8 mouse cellular contexts compared by ENCODE assay signal in the genomic region with DNA sequence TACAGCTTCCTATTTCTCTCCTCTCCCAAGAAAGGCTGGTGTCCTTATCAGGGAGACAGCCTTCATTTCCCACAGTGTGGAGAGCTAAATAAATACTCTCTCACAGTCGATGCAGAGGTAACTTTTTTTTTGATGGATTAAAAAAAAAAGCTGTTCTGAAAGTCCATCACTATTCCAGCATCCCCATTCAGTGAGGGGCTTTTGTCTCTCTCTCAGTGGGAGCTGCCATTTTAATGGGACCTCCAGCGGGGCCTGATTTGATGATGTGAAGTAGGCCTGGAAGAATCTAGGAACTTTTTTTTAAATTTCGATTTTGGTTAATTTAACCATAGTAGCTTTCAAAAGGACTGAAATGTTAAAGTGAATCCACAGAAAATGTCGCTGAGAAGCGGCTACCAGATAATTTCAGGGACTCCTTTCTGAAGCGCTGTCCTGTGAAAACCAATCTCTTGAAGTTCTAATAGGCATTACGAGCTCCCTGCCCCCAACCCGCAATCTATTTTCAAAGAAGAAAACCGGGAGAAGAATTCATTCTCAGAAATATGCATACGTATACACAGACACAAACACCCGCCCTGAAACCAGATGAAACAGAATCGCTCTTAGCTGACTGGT.
A peak's percentile ranks its signal among the peaks of the same experiment; 100 is the strongest.
DNase-seq lines count a peak whose midpoint lies in the region; ATAC-seq and TF ChIP-seq lines count a peak whose summit lies in the region.
"Not testable (repeated sequence)": the region's sequence is repeated elsewhere in the genome, so short reads cannot be mapped to it uniquely, and the experiment has no call there.

No protein-coding gene starts in this region.

- not testable (repeated sequence) for H3K27me3 ChIP-seq in forebrain, embryonic 10.5 days (ENCODE audit: poor library complexity, severe bottlenecking); heart, embryonic 12.5 days (replicated peaks); hindbrain, postnatal 0 days (ENCODE audit: insufficient read depth, low read length); limb, embryonic 13.5 days; midbrain, embryonic 11.5 days (ENCODE audit: control insufficient read depth, insufficient read depth, low read length); neural tube, embryonic 15.5 days (replicated peaks)

- 3% methylated on average over 12 of the region's 12 CpGs for WGBS in forebrain, embryonic 10.5 days
- WGBS in heart, embryonic 12.5 days: 12% methylated on average over 12 of the region's 12 CpGs
- WGBS in hindbrain, postnatal 0 days: 5% methylated on average over 12 of the region's 12 CpGs
- 9% methylated on average over 12 of the region's 12 CpGs for WGBS in limb, embryonic 13.5 days
- 2% methylated on average over 12 of the region's 12 CpGs for WGBS in midbrain, embryonic 11.5 days
- WGBS in neural tube, embryonic 15.5 days: 4% methylated on average over 12 of the region's 12 CpGs

- not testable (repeated sequence) for H3K9me3 ChIP-seq in forebrain, embryonic 10.5 days; heart, embryonic 12.5 days (replicated peaks); hindbrain, postnatal 0 days (ENCODE audit: low read length); limb, embryonic 13.5 days; midbrain, embryonic 11.5 days (ENCODE audit: control insufficient read depth, low read length); neural tube, embryonic 15.5 days (replicated peaks)

- DNase-seq in 3134 (ENCODE audit: extremely low read depth, insufficient read length, low spot score): peak; percentile 11
- DNase-seq in brain, embryonic 14.5 days (ENCODE audit: low read depth): peak; percentile 62
- DNase-seq in forebrain, embryonic 10.5 days (ENCODE audit: extremely low spot score, low spot score): peak; percentile 40
- DNase-seq in hindbrain, postnatal 0 days (ENCODE audit: low spot score): not testable (repeated sequence)
- peak; percentile 89 for DNase-seq in midbrain, embryonic 11.5 days (ENCODE audit: low spot score, missing footprints)

- H3K36me3 ChIP-seq in forebrain, embryonic 10.5 days (replicated peaks); heart, embryonic 12.5 days; hindbrain, postnatal 0 days (ENCODE audit: insufficient read depth, low read length); limb, embryonic 13.5 days; midbrain, embryonic 11.5 days (ENCODE audit: control insufficient read depth, insufficient read depth, low read length); neural tube, embryonic 15.5 days: not testable (repeated sequence)

- H3K4me1 ChIP-seq in forebrain, embryonic 10.5 days: peaks cover 25% of the 10 kb centered on the region
- not testable (repeated sequence) for H3K4me1 ChIP-seq in heart, embryonic 12.5 days (replicated peaks); hindbrain, postnatal 0 days (ENCODE audit: insufficient read depth, low read length); limb, embryonic 13.5 days; midbrain, embryonic 11.5 days (ENCODE audit: control insufficient read depth, insufficient read depth, low read length); neural tube, embryonic 15.5 days

- not testable (repeated sequence) for ATAC-seq in heart, embryonic 12.5 days (ENCODE audit: insufficient number of reproducible peaks, low FRiP score); hindbrain, postnatal 0 days; limb, embryonic 13.5 days (ENCODE audit: low FRiP score, low read depth); neural tube, embryonic 15.5 days (ENCODE audit: low FRiP score)
- ATAC-seq in midbrain, embryonic 11.5 days (ENCODE audit: low FRiP score): peak; percentile 59

- not testable (repeated sequence) for H3K9ac ChIP-seq in heart, embryonic 12.5 days; hindbrain, postnatal 0 days (replicated peaks; ENCODE audit: low read length); limb, embryonic 13.5 days; midbrain, embryonic 11.5 days (ENCODE audit: low read length); neural tube, embryonic 15.5 days (replicated peaks)

- peak overlapping the region; percentile 88 for H3K27ac ChIP-seq in forebrain, embryonic 10.5 days
- not testable (repeated sequence) for H3K27ac ChIP-seq in heart, embryonic 12.5 days (ENCODE audit: poor library complexity, severe bottlenecking); hindbrain, postnatal 0 days; limb, embryonic 13.5 days; neural tube, embryonic 15.5 days (replicated peaks)
- H3K27ac ChIP-seq in midbrain, embryonic 11.5 days (ENCODE audit: low read depth, low read length): peak overlapping the region; percentile 9; the same call in 1 of the 2 replicates

- TF ChIP-seq POLR2A in brain, embryonic 14.5 days (IDR thresholded peaks at IDR 0.05; ENCODE audit: borderline replicate concordance, extremely low read depth, insufficient read depth, insufficient read length, poor library complexity, severe bottlenecking): not testable (repeated sequence)

- peak overlapping the region; percentile 78 for H3K4me2 ChIP-seq in heart, embryonic 12.5 days
- H3K4me2 ChIP-seq in hindbrain, postnatal 0 days (ENCODE audit: low read depth, low read length): peak overlapping the region; percentile 58
- peak overlapping the region; percentile 67 for H3K4me2 ChIP-seq in limb, embryonic 13.5 days (replicated peaks)
- H3K4me2 ChIP-seq in midbrain, embryonic 11.5 days: peak overlapping the region; percentile 50
- peak overlapping the region; percentile 70 for H3K4me2 ChIP-seq in neural tube, embryonic 15.5 days

- H3K4me3 ChIP-seq in forebrain, embryonic 10.5 days: peak overlapping the region; percentile 46
- H3K4me3 ChIP-seq in heart, embryonic 12.5 days: peak overlapping the region; percentile 47
- peak overlapping the region; percentile 31 for H3K4me3 ChIP-seq in hindbrain, postnatal 0 days (ENCODE audit: low read length)
- H3K4me3 ChIP-seq in limb, embryonic 13.5 days: peak overlapping the region; percentile 36
- not testable (repeated sequence) for H3K4me3 ChIP-seq in midbrain, embryonic 11.5 days (ENCODE audit: low read depth, low read length)
- peak overlapping the region; percentile 40 for H3K4me3 ChIP-seq in neural tube, embryonic 15.5 days (replicated peaks)

- TF ChIP-seq CTCF in brain, embryonic 14.5 days (IDR thresholded peaks at IDR 0.05; ENCODE audit: borderline replicate concordance, extremely low read depth, insufficient read depth, insufficient read length); hindbrain, postnatal 0 days (IDR thresholded peaks at IDR 0.05; ENCODE audit: low read depth): not testable (repeated sequence)
